Mouse (Mus musculus): ENCODE results near the gene Foxn3. TPM values are rescaled to one million over a fixed set of nuclear protein-coding genes. Genes with fewer than 3 reads are reported as not detected.

The Foxn3 gene
- polyA plus RNA-seq, 1 experiment from 2014 or later = 95.8 TPM

DNA sequence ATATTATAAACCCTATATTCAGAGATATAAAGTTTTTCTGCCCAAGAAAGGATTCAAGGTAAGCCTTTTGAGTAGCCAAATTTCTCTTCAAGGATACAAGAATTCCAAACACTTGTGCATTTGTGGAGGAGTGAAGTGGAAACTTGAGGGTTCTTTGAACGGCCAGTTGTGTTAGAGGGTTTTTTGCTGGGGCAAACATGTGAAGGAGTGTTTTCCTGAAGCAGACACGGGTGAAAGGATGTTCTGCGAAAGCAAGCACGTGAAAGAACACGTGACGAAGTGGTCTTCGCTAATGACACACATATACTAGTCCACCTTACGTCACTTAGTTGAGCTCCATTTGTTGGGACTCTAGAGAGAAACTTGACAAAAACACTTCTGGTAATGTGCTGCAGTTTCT is 162.5 kb downstream of the Foxn3 start:
- ATAC-seq (ENCODE audit: low read depth) = no peak
- no peaks in the 10 kb centered on the region for H3K36me3 ChIP-seq (ENCODE audit: control insufficient read depth, insufficient read depth, low read length)
- no peak overlapping the region for H3K27ac ChIP-seq (ENCODE audit: low read depth, low read length)
- no peak overlapping the region for H3K4me2 ChIP-seq (ENCODE audit: low read depth, low read length)
- H3K4me3 ChIP-seq (ENCODE audit: low read depth, low read length) = no peak overlapping the region
- 97% methylated on average over 8 of the region's 8 CpGs for WGBS
- no peak overlapping the region for H3K9ac ChIP-seq (replicated peaks; ENCODE audit: low read depth, low read length)
- H3K9me3 ChIP-seq (ENCODE audit: control insufficient read depth, low read length) = no peaks in the 10 kb centered on the region; the same call in 1 of the 2 replicates
- no peaks in the 10 kb centered on the region for H3K4me1 ChIP-seq (ENCODE audit: control insufficient read depth, insufficient read depth, low read length)
- H3K27me3 ChIP-seq (ENCODE audit: control insufficient read depth, insufficient read depth, low read length) = no peaks in the 10 kb centered on the region

GRCm38 (mm10) chr12:99399575-99399974 is 163.8 kb downstream of the Foxn3 start:
- WGBS = 80% methylated on average over 4 of the region's 4 CpGs

GRCm38 (mm10) chr12:99396461-99396860 is 166.9 kb downstream of the Foxn3 start:
- Histone ChIP-seq H3K36me3 (ENCODE audit: control insufficient read depth, insufficient read depth, low read length) (no peaks in the 10 kb centered on the region), H3K9ac (replicated peaks; ENCODE audit: low read depth, low read length) (no peak overlapping the region), H3K27ac (ENCODE audit: low read depth, low read length) (no peak overlapping the region), H3K4me3 (ENCODE audit: low read depth, low read length) (no peak overlapping the region), H3K27me3 (ENCODE audit: control insufficient read depth, insufficient read depth, low read length) (no peaks in the 10 kb centered on the region), H3K9me3 (ENCODE audit: control insufficient read depth, low read length) (no peaks in the 10 kb centered on the region), H3K4me2 (ENCODE audit: low read depth, low read length) (no peak overlapping the region), H3K4me1 (ENCODE audit: control insufficient read depth, insufficient read depth, low read length) (peaks cover 3% of the 10 kb centered on the region)
- WGBS = 100% methylated on average over 1 of the region's 1 CpGs
- no peak for ATAC-seq (ENCODE audit: low read depth)

More at GRCm38 (mm10) chr12:99399575-99399974, 163.8 kb downstream of the Foxn3 start:
- Histone ChIP-seq H3K27ac (ENCODE audit: low read depth, low read length) (no peak overlapping the region), H3K4me1 (ENCODE audit: control insufficient read depth, insufficient read depth, low read length) (no peaks in the 10 kb centered on the region), H3K4me3 (ENCODE audit: low read depth, low read length) (no peak overlapping the region), H3K4me2 (ENCODE audit: low read depth, low read length) (no peak overlapping the region), H3K9ac (replicated peaks; ENCODE audit: low read depth, low read length) (no peak overlapping the region), H3K36me3 (ENCODE audit: control insufficient read depth, insufficient read depth, low read length) (no peaks in the 10 kb centered on the region), H3K27me3 (ENCODE audit: control insufficient read depth, insufficient read depth, low read length) (no peaks in the 10 kb centered on the region), H3K9me3 (ENCODE audit: control insufficient read depth, low read length) (no peaks in the 10 kb centered on the region; the same call in 1 of the 2 replicates)
- no peak for ATAC-seq (ENCODE audit: low read depth)

DNA sequence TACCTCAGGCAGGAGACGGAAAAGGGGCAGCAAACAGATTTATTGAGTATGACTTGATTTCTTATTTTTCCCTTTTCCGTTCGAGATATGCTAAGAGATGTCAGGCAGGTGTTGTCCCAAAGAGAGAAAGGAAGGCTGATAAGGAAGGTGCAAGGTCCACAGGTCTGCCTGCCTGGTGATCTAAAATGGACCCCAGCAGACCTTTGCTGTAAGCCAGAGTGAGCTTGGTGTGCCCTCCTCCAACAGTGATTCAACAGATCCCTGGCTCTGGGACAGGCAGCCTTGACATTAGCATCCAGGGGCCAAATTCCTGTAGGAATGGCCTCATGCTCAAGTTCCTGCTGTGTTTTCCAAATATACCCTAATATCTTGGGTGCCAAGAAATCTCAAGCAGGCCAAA is 168.3 kb downstream of the Foxn3 start:
- Histone ChIP-seq H3K4me1 (ENCODE audit: control insufficient read depth, insufficient read depth, low read length) (peaks cover 11% of the 10 kb centered on the region), H3K27ac (ENCODE audit: low read depth, low read length) (no peak overlapping the region), H3K9me3 (ENCODE audit: control insufficient read depth, low read length) (no peaks in the 10 kb centered on the region), H3K36me3 (ENCODE audit: control insufficient read depth, insufficient read depth, low read length) (no peaks in the 10 kb centered on the region), H3K27me3 (ENCODE audit: control insufficient read depth, insufficient read depth, low read length) (no peaks in the 10 kb centered on the region), H3K4me3 (ENCODE audit: low read depth, low read length) (no peak overlapping the region), H3K9ac (replicated peaks; ENCODE audit: low read depth, low read length) (no peak overlapping the region), H3K4me2 (ENCODE audit: low read depth, low read length) (no peak overlapping the region)
- WGBS = 94% methylated on average over 3 of the region's 3 CpGs
- ATAC-seq (ENCODE audit: low read depth) = no peak

- Histone ChIP-seq H3K9me3 (ENCODE audit: control insufficient read depth, low read length) (no peaks in the 10 kb centered on the region), H3K4me1 (ENCODE audit: control insufficient read depth, insufficient read depth, low read length) (peaks cover 11% of the 10 kb centered on the region), H3K4me3 (ENCODE audit: low read depth, low read length) (no peak overlapping the region), H3K36me3 (ENCODE audit: control insufficient read depth, insufficient read depth, low read length) (no peaks in the 10 kb centered on the region), H3K4me2 (ENCODE audit: low read depth, low read length) (no peak overlapping the region), H3K27ac (ENCODE audit: low read depth, low read length) (no peak overlapping the region), H3K27me3 (ENCODE audit: control insufficient read depth, insufficient read depth, low read length) (no peaks in the 10 kb centered on the region), H3K9ac (replicated peaks; ENCODE audit: low read depth, low read length) (no peak overlapping the region)
- 74% methylated on average over 5 of the region's 5 CpGs for WGBS
- ATAC-seq (ENCODE audit: low read depth) = no peak
These were observed 168.7 kb downstream of the Foxn3 start for GRCm38 (mm10) chr12:99394676-99395075.

DNA sequence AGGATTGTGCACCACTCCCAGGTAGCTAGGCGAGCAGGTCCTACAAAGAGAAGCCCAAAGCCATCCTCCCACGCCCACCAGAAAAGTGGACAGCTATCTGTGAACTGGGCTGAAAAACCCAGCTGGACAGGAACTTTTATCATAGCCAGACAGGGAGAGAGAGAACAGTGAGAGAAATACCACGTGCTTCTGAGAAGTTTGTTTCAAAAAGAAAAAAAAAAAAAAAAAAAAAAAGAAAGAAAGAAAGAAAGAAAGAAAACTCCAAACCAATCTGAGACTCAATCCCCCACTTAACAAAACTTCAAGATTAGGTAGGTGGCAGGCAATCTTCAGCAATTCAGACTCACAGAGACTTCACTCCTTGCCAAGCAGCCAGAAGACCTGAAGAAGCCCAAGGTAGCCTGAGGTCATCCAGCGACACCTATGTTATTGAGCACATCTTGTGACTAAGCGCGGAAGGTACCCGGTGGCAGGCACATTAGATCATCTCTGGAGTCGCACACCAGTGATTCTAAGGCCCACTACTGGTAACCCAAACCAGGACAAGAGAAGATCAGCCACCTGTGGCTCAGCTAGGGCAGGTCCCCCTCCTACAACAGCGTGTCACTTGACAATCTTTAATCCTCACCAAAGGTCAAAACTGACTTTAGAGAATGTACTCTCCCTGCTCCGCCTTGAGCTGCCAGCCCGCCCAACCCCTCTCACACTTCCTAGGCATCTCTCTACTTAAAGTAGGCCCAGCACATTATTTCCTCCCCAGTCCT is 169.3 kb downstream of the Foxn3 start:
- WGBS = 56% methylated on average over 11 of the region's 11 CpGs
- Histone ChIP-seq H3K27ac (ENCODE audit: low read depth, low read length) (no peak overlapping the region; the same call in 1 of the 2 replicates), H3K4me2 (ENCODE audit: low read depth, low read length) (peak overlapping the region; percentile 80), H3K4me1 (ENCODE audit: control insufficient read depth, insufficient read depth, low read length) (peaks cover 11% of the 10 kb centered on the region), H3K9me3 (ENCODE audit: control insufficient read depth, low read length) (no peaks in the 10 kb centered on the region), H3K36me3 (ENCODE audit: control insufficient read depth, insufficient read depth, low read length) (no peaks in the 10 kb centered on the region), H3K9ac (replicated peaks; ENCODE audit: low read depth, low read length) (peak overlapping the region; percentile 81; the same call in 1 of the 2 replicates), H3K4me3 (ENCODE audit: low read depth, low read length) (peak overlapping the region; percentile 92), H3K27me3 (ENCODE audit: control insufficient read depth, insufficient read depth, low read length) (no peaks in the 10 kb centered on the region)
- ATAC-seq (ENCODE audit: low read depth) = no peak

DNA sequence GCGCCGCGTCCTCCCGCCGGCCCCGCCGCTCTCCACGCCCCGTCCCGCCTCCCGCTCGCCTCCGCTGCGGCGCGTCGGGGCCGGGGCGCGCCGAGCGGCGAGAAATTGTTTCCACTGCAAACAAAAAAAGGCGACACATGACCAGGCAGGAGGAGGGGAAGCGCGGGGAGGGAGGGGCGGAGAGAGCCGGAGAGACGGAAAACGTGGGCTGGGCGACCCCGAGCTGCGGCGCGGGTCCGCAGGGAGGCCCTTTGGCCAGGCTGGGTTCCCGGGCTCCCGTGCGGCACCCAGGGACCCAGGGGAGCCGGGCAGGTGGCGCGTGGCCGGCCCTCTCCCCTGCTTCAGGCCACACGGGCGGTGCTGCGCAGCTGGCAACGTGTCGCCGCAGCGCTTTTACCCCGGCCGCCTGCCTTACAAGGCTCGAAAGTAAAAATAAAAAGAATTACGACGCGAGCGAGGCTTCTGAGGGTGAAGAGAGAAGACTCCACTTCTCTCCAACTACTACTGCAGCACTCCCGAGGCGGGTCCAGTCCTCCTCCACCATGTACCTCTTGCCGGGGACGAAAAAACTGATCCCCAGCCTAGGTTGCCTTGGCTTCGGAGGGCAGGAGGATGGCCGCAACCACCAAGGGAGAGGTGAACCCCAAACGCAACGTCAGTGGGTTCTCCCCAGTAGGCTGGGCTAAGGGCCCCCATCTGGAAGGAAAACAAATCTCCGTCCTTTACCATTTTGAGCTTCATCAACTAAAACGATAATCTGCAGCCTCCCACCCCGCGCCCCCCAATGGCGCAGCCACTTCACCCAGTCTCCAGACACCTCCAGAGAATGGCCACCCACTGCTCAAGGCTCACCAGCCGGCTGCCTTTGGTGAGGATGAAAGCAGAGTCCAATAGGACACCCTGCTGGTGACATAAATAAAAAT is 170.2 kb downstream of the Foxn3 start:
- H3K27me3 ChIP-seq (ENCODE audit: control insufficient read depth, insufficient read depth, low read length) = no peaks in the 10 kb centered on the region
- peak overlapping the region; percentile 80 for H3K4me2 ChIP-seq (ENCODE audit: low read depth, low read length)
- H3K9ac ChIP-seq (replicated peaks; ENCODE audit: low read depth, low read length) = peak overlapping the region; percentile 81
- WGBS = under 1% methylated on average over 56 of the region's 71 CpGs
- H3K4me3 ChIP-seq (ENCODE audit: low read depth, low read length) = peak overlapping the region; percentile 92
- ATAC-seq (ENCODE audit: low read depth) = peak; percentile 75
- H3K4me1 ChIP-seq (ENCODE audit: control insufficient read depth, insufficient read depth, low read length) = peaks cover 11% of the 10 kb centered on the region
- no peaks in the 10 kb centered on the region for H3K36me3 ChIP-seq (ENCODE audit: control insufficient read depth, insufficient read depth, low read length)
- H3K9me3 ChIP-seq (ENCODE audit: control insufficient read depth, low read length) = no peaks in the 10 kb centered on the region
- peak overlapping the region; percentile 87 for H3K27ac ChIP-seq (ENCODE audit: low read depth, low read length)

- H3K4me1 ChIP-seq (ENCODE audit: control insufficient read depth, insufficient read depth, low read length) = peaks cover 11% of the 10 kb centered on the region
- WGBS = under 1% methylated on average over 84 of the region's 87 CpGs
- peak overlapping the region; percentile 81 for H3K9ac ChIP-seq (replicated peaks; ENCODE audit: low read depth, low read length)
- no peaks in the 10 kb centered on the region for H3K9me3 ChIP-seq (ENCODE audit: control insufficient read depth, low read length)
- ATAC-seq (ENCODE audit: low read depth) = peak; percentile 93
- peak overlapping the region; percentile 92 for H3K4me3 ChIP-seq (ENCODE audit: low read depth, low read length)
- peak overlapping the region; percentile 87 for H3K27ac ChIP-seq (ENCODE audit: low read depth, low read length)
- H3K4me2 ChIP-seq (ENCODE audit: low read depth, low read length) = peak overlapping the region; percentile 80
- no peaks in the 10 kb centered on the region for H3K27me3 ChIP-seq (ENCODE audit: control insufficient read depth, insufficient read depth, low read length)
- H3K36me3 ChIP-seq (ENCODE audit: control insufficient read depth, insufficient read depth, low read length) = no peaks in the 10 kb centered on the region; the same call in 1 of the 2 replicates
These were observed 171.2 kb downstream of the Foxn3 start for GRCm38 (mm10) chr12:99391942-99392880.
